Mouse (Mus musculus) left cerebral cortex, postnatal 10 days (tissue): ENCODE measurements around the gene Srf. TPM values are rescaled to one million over a fixed set of nuclear protein-coding genes. Genes with fewer than 3 reads are reported as not detected.

Source experiments
- DNase-seq, 2 experiments: peaks; one replicate each; pipeline ENCODE4 v3.0.0; 2021 to 2022; ENCODE audit warnings: low spot score in 2 of 2, mixed read lengths in 1 of 2; ENCODE audit errors: extremely low spot score in 1 of 2
- intact Hi-C: fragments of 180-260 bp; cut with DNase I; formaldehyde crosslinking; loops from one replicate; pipeline ENCODE4 v1.15.1; 2025
- total RNA-seq, 2 experiments: library from RNA; stranded (reverse); gene quantifications; 2 replicates each; pipeline ENCODE4 v1.2.3; 2021

The Srf gene
- total RNA-seq: 10 to 100 TPM; 39.9 to 44.9 TPM

DNA sequence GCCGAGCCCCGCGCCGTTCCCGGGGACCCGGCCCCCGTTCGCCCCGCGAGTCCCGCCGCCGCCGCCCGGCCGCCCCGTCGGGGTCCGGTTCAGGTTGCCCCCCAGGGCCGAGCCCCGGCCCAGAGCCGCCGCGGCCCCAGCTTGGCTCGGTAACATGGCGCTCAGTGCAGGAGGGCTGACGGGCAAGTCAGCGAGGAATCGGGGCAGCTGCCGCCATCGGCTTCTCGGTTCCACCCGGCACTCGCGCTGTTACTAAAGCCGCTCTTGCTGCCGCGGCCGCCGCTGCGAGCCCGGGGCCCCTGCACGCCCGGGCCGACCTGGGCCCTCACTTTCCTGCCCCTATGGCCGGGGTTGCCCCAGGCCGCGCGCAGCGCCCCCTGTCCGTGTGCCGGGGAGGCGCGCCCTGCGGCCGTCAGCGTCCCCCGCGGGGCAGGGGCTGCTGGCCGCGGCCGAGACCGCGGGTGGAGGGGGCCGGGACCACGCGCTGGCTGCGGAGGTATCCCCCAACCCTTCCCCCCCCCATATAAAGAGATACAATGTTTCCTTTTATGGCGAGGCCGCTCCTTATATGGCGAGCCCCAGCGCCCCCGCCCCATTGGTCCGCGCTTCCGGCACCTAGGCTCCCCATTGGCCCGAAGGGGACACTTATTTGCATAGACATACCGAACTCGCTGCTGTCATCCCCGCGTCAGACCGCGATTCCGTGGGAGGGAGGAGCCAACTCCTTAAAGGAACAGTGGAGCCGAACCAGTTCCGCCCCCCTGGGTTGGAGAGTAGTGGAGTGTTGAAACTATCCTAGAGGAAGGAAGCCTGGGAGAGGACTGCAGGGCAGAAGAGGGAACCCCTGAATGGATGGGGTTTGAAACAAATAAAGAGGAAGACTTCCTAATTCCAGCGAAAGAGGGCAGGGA, at the start of gene Srf:
Srf (minus strand) TSS at position 503 of the 911 bp plus-strand sequence.
- peak; percentile 97 to 98 for DNase-seq
- intact Hi-C loops: loop anchor here (5.0 kb wide), 1 partner anchor 81 kb away; no protein-coding TSS in a partner anchor

GRCm38 (mm10) chr17:46605126-46605525, 49.2 kb upstream of the Srf start:
- intact Hi-C loops: no loop called here
- no peak for DNase-seq

DNA sequence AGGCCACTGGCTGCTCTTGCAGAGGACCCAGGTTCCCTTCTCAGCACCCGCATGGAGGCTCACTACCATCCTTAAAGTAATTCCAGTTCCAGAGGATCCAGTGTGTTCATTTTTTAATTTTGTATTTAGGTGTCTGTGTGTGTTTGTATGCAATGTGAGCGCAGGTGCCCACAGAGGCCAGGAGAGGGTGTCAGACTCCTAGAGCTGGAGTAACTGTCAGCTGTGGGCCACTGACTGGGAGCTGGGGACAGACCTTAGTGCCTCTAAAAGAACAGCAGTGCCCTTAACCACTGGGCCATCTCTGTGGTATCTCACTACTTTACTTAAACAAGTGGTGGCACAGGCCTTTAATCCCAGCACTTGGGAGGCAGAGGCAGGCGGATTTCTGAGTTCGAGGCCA, 47.3 kb upstream of the Srf start:
- intact Hi-C loops: no loop called here

DNA sequence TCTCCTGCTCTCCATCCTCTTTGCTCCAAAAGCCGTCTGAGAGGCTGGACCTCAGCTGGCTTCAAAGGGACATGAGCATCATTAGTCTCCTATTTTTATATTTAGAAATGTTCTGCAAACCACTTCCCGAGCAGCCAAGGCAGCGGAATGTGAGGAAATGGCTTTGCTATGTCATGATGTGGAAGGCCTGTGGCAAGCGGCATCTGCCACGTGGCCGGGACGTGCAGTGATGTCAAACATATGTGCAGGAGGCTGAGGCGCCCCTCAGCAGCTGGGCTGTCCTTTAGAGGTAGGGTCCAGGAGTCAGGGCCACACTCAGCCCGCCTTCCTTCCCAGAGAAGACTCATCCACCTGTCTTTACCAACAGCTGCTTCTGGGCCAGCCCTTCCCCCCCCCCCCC, 46.2 kb upstream of the Srf start:
- no peak for DNase-seq
- intact Hi-C loops: no loop called here

More for the DNA sequence above, 47.3 kb upstream of the Srf start:
- DNase-seq: no peak

- no peak for DNase-seq
- intact Hi-C loops: no loop called here
Observed at GRCm38 (mm10) chr17:46600569-46600968, 44.6 kb upstream of the Srf start.

DNA sequence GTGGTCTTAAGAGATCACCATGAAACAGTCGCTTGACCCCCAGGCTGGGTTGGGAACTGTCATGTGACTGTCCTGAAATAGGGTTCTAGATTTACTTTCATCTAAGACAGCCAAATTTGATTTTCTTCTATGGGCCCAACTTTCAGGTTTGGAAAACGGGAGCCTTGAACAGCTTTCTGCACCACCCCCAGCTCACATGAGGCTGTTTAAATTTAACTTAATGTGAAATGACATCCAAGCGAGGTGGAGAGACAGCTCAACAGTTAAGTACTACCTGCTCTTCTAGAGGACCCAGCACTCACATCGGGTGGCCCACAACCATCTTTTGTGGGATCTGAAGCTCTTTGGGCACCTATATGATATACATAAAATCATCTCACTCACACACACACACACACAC, 43.0 kb upstream of the Srf start:
- intact Hi-C loops: no loop called here
- no peak for DNase-seq

DNA sequence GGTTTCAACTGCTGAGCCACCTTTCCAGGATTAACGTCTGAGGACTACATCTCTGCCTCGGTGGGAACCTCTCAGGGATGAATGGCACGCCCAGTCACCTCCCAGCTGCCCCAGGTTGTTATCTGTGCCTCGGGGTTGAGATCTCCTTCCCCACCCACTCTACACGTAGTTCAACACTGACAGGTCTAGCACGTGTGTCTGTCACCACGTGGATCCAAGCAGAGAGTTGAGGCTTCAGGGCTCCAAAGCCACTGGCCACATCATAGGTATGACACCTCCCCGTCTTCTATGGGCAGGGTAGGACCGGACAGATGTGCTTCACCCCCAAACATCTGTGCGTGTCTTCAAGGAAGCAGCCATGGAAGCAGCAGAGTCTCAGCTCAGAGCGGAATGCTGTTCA, 42.0 kb upstream of the Srf start:
- intact Hi-C loops: no loop called here
- DNase-seq: no peak

GRCm38 (mm10) chr17:46595336-46595735, 39.4 kb upstream of the Srf start:
- intact Hi-C loops: no loop called here
- no peak for DNase-seq

DNA sequence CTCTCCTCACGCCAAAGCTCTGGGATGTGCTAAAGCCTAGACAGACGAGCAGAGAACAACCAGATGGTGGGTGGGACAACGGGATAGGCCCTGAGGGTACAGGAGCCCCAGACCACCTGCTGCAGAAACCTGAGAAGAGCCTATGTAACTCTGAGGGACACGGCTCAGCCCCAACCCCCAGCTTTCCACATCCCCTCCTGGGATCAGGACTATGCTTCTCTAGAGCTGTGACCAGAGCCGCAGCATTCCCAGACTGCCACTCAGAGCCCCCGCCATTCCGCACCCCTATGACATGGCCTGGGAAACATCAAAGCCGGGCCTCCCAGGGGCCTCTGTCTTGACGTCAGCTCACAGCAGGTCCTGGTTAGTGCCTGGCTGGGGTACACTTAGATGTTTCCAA, 38.6 kb upstream of the Srf start:
- intact Hi-C loops: no loop called here
- no peak for DNase-seq

- no peak for DNase-seq
- intact Hi-C loops: no loop called here
Observed at GRCm38 (mm10) chr17:46593124-46593523, 37.1 kb upstream of the Srf start.

DNA sequence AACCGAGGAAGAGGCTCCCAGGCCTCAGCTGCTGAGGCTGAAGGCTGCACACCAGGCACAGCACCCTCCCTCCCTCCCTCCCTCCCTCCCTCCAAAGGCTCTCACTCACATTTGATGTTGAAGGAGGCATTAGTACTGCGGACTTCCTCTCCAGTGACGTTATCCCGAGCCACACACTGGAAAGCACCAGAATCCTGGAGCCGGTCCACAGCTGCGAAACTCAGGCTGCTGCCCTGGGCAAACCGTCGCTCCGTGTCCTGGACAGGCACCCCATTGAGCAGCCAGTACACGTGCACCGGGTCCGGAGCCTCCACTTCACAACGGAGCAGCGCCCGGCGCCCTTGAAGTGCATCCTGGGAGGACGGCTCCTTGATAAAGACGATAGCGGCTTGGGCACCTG, 35.4 kb upstream of the Srf start:
- intact Hi-C loops: no loop called here
- DNase-seq: peak in 1 of 2 experiments; percentile 70

DNA sequence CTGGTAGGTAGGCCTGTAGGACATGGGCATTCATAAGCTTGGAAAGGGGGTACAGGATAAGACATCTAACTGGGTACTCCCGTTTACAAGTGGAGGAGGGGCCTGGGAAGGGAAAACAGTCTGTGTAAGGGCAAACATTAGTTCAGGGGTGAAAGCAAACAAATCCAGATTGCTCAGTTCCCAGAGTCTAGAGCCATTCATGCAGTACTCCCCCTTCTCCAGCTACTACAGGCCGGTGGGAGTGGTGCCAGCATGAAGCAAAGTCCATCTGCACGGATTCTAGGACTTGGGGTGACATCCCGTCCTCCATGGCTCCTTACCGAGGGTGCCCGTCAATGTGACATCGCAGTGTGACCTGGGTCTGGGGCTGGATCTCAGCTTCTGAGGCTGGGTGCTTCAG, 34.5 kb upstream of the Srf start:
- intact Hi-C loops: no loop called here
- DNase-seq: no peak

- intact Hi-C loops: no loop called here
- DNase-seq: no peak
Observed at GRCm38 (mm10) chr17:46589635-46590314, 33.8 kb upstream of the Srf start.

GRCm38 (mm10) chr17:46588913-46589312, 32.9 kb upstream of the Srf start:
- DNase-seq: no peak
- intact Hi-C loops: no loop called here

DNA sequence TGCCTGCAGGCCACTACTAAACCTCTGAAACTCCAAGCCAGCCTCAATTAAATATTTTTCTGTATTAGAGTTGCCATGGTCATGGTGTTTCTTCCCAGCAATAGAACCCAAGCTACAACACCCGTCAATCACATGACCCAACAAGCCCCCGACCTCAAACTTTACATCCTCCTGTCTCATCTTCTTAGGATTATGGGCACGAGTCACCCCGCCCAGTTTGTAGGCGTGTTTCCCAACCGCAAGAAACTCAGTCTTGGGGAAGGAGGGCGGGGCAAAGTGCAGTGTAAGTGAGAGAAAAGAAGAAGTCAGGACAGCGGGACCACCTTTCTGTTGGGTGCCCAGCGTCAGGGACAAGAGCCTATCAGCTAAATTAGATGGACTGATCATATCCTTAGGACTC, 32.2 kb upstream of the Srf start:
- DNase-seq: no peak
- intact Hi-C loops: no loop called here

DNA sequence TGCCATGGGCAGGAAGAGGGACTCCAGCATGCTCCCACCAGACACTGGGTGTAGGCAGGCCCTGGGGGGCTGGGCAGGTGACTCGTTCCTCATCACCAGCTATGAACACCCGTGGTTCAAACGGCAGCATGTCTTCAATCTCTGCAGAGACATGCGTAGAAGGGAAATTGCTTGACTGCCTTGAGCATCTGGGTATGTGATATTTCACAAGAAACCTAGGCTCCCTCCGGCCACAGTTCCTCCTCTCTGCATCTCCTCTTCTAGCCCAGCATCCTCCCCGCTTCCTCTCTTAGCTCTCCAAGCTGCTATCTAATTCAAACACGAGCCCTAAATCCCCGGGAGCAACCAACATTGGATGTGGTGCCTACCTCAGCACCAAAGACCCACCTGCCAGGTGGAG, 30.4 kb upstream of the Srf start:
- no peak for DNase-seq
- intact Hi-C loops: no loop called here

DNA sequence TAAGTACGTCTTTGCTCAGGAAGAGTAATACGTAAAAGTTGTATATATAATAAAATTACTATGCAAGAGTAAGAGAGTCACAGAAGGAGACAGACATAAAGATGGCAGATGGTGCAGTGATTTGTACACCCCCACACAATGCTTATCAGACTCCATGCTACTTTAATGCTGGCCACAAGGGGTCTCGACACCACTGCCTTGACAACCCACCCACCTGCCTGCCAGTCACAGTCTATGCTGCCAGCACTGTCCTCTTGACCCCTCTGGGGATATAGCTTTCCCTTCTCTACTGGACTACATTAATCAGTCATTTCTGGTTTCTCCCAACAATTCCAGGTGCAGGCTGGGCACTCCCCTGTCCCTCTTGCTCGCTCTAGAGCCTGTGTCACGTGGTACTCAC, 22.7 kb upstream of the Srf start:
- DNase-seq: no peak
- intact Hi-C loops: no loop called here

DNA sequence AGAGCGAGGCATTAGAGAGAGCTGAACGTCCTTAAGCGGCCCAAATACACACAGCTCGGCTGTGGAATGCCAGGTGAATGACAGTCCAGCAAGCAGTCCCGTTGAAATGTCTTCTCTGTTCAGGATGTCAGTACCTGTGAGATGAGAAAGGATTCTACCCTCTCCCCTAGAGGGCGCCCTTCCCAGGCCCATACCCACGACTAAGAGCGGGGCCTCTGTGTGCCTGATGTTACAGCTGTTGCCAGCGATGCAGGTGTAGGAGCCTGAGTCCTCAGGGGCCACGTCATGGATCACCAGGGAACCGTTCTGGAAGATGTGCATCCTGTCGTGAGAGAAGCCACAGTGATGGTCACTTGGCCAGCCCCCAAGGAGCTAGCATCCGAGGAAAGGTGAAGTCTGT, 20.1 kb upstream of the Srf start:
- intact Hi-C loops: no loop called here
- no peak for DNase-seq

GRCm38 (mm10) chr17:46574535-46574934, 18.6 kb upstream of the Srf start:
- intact Hi-C loops: no loop called here
- DNase-seq: no peak

- intact Hi-C loops: no loop called here
- DNase-seq: no peak
Observed at GRCm38 (mm10) chr17:46571005-46571404, 15.0 kb upstream of the Srf start.
